Mouse (Mus musculus): ENCODE results near the gene Map7. TPM values are rescaled to one million over a fixed set of nuclear protein-coding genes. Genes with fewer than 3 reads are reported as not detected.

Map7 gene
- polyA plus RNA-seq, 1 experiment from 2014 or later: 7.2 TPM

GRCm38 (mm10) chr10:20185264-20185663 lies 37.0 kb downstream of the Map7 start:
- H3K27me3 ChIP-seq (replicated peaks; ENCODE audit: control insufficient read depth, insufficient read depth, low read length): no peaks in the 10 kb centered on the region
- no peaks in the 10 kb centered on the region for H3K36me3 ChIP-seq (ENCODE audit: control insufficient read depth, insufficient read depth, low read length)
- WGBS: 80% methylated on average over 4 of the region's 4 CpGs
- no peak overlapping the region for H3K4me2 ChIP-seq
- H3K4me3 ChIP-seq (ENCODE audit: low read depth, low read length): no peak overlapping the region
- no peaks in the 10 kb centered on the region for H3K9me3 ChIP-seq (ENCODE audit: control insufficient read depth, low read length)
- H3K4me1 ChIP-seq (replicated peaks; ENCODE audit: control insufficient read depth, insufficient read depth, low read length): peaks cover 17% of the 10 kb centered on the region
- DNase-seq (ENCODE audit: low spot score): no peak
- H3K27ac ChIP-seq (ENCODE audit: low read depth, low read length): no peak overlapping the region
- no peak overlapping the region for H3K9ac ChIP-seq (ENCODE audit: low read depth, low read length)
- ATAC-seq (replicated peaks; ENCODE audit: low FRiP score): no peak

GRCm38 (mm10) chr10:20185806-20186205 lies 37.5 kb downstream of the Map7 start:
- ATAC-seq (replicated peaks; ENCODE audit: low FRiP score) (no peak), DNase-seq (ENCODE audit: low spot score) (no peak)
- Histone ChIP-seq H3K9me3 (ENCODE audit: control insufficient read depth, low read length) (no peaks in the 10 kb centered on the region), H3K9ac (ENCODE audit: low read depth, low read length) (no peak overlapping the region), H3K27ac (ENCODE audit: low read depth, low read length) (no peak overlapping the region), H3K4me3 (ENCODE audit: low read depth, low read length) (no peak overlapping the region), H3K36me3 (ENCODE audit: control insufficient read depth, insufficient read depth, low read length) (no peaks in the 10 kb centered on the region), H3K27me3 (replicated peaks; ENCODE audit: control insufficient read depth, insufficient read depth, low read length) (no peaks in the 10 kb centered on the region), H3K4me1 (replicated peaks; ENCODE audit: control insufficient read depth, insufficient read depth, low read length) (peaks cover 20% of the 10 kb centered on the region), H3K4me2 (no peak overlapping the region)
- 94% methylated on average over 2 of the region's 2 CpGs for WGBS

GRCm38 (mm10) chr10:20186800-20187273 lies 38.6 kb downstream of the Map7 start:
- no peaks in the 10 kb centered on the region for H3K9me3 ChIP-seq (ENCODE audit: control insufficient read depth, low read length)

GRCm38 (mm10) chr10:20190139-20190747 lies 42.0 kb downstream of the Map7 start:
- no peak overlapping the region for H3K4me3 ChIP-seq (ENCODE audit: low read depth, low read length)
- 53% methylated on average over 6 of the region's 6 CpGs for WGBS
- no peaks in the 10 kb centered on the region for H3K27me3 ChIP-seq (replicated peaks; ENCODE audit: control insufficient read depth, insufficient read depth, low read length)
- ATAC-seq (replicated peaks; ENCODE audit: low FRiP score): peak; percentile 71
- no peak overlapping the region for H3K9ac ChIP-seq (ENCODE audit: low read depth, low read length)
- no peaks in the 10 kb centered on the region for H3K36me3 ChIP-seq (ENCODE audit: control insufficient read depth, insufficient read depth, low read length)
- H3K4me2 ChIP-seq: peak overlapping the region; percentile 3
- no peak for DNase-seq (ENCODE audit: low spot score)
- H3K27ac ChIP-seq (ENCODE audit: low read depth, low read length): no peak overlapping the region
- H3K4me1 ChIP-seq (replicated peaks; ENCODE audit: control insufficient read depth, insufficient read depth, low read length): peaks cover 22% of the 10 kb centered on the region
- H3K9me3 ChIP-seq (ENCODE audit: control insufficient read depth, low read length): no peaks in the 10 kb centered on the region

More at GRCm38 (mm10) chr10:20186800-20187273, 38.6 kb downstream of the Map7 start:
- no peak overlapping the region for H3K27ac ChIP-seq (ENCODE audit: low read depth, low read length)
- H3K4me3 ChIP-seq (ENCODE audit: low read depth, low read length): no peak overlapping the region
- WGBS: 69% methylated on average over 5 of the region's 5 CpGs
- H3K9ac ChIP-seq (ENCODE audit: low read depth, low read length): no peak overlapping the region
- no peak for DNase-seq (ENCODE audit: low spot score)
- no peak for ATAC-seq (replicated peaks; ENCODE audit: low FRiP score)
- H3K27me3 ChIP-seq (replicated peaks; ENCODE audit: control insufficient read depth, insufficient read depth, low read length): no peaks in the 10 kb centered on the region
- no peaks in the 10 kb centered on the region for H3K36me3 ChIP-seq (ENCODE audit: control insufficient read depth, insufficient read depth, low read length)
- H3K4me2 ChIP-seq: no peak overlapping the region
- H3K4me1 ChIP-seq (replicated peaks; ENCODE audit: control insufficient read depth, insufficient read depth, low read length): peaks cover 17% of the 10 kb centered on the region

- Histone ChIP-seq H3K27ac (ENCODE audit: low read depth, low read length) (no peak overlapping the region), H3K4me2 (no peak overlapping the region), H3K4me3 (ENCODE audit: low read depth, low read length) (no peak overlapping the region), H3K9ac (ENCODE audit: low read depth, low read length) (no peak overlapping the region), H3K9me3 (ENCODE audit: control insufficient read depth, low read length) (no peaks in the 10 kb centered on the region), H3K27me3 (replicated peaks; ENCODE audit: control insufficient read depth, insufficient read depth, low read length) (no peaks in the 10 kb centered on the region), H3K4me1 (replicated peaks; ENCODE audit: control insufficient read depth, insufficient read depth, low read length) (peaks cover 11% of the 10 kb centered on the region), H3K36me3 (ENCODE audit: control insufficient read depth, insufficient read depth, low read length) (no peaks in the 10 kb centered on the region)
- 65% methylated on average over 13 of the region's 13 CpGs for WGBS
- ATAC-seq (replicated peaks; ENCODE audit: low FRiP score) (no peak), DNase-seq (ENCODE audit: low spot score) (no peak)
Measured at GRCm38 (mm10) chr10:20194847-20195540, 46.7 kb downstream of the Map7 start.

- Histone ChIP-seq H3K9ac (ENCODE audit: low read depth, low read length) (no peak overlapping the region), H3K4me1 (replicated peaks; ENCODE audit: control insufficient read depth, insufficient read depth, low read length) (peaks cover 5% of the 10 kb centered on the region), H3K27ac (ENCODE audit: low read depth, low read length) (no peak overlapping the region), H3K4me2 (no peak overlapping the region), H3K27me3 (replicated peaks; ENCODE audit: control insufficient read depth, insufficient read depth, low read length) (no peaks in the 10 kb centered on the region), H3K4me3 (ENCODE audit: low read depth, low read length) (no peak overlapping the region), H3K9me3 (ENCODE audit: control insufficient read depth, low read length) (no peaks in the 10 kb centered on the region), H3K36me3 (ENCODE audit: control insufficient read depth, insufficient read depth, low read length) (no peaks in the 10 kb centered on the region)
- DNase-seq (ENCODE audit: low spot score): no peak
- WGBS: 41% methylated on average over 7 of the region's 7 CpGs
- ATAC-seq (replicated peaks; ENCODE audit: low FRiP score): no peak
Measured at GRCm38 (mm10) chr10:20197039-20197438, 48.8 kb downstream of the Map7 start.

- Histone ChIP-seq H3K27ac (ENCODE audit: low read depth, low read length) (no peak overlapping the region), H3K4me1 (replicated peaks; ENCODE audit: control insufficient read depth, insufficient read depth, low read length) (no peaks in the 10 kb centered on the region), H3K27me3 (replicated peaks; ENCODE audit: control insufficient read depth, insufficient read depth, low read length) (no peaks in the 10 kb centered on the region), H3K9ac (ENCODE audit: low read depth, low read length) (no peak overlapping the region), H3K36me3 (ENCODE audit: control insufficient read depth, insufficient read depth, low read length) (no peaks in the 10 kb centered on the region), H3K4me3 (ENCODE audit: low read depth, low read length) (no peak overlapping the region), H3K4me2 (no peak overlapping the region), H3K9me3 (ENCODE audit: control insufficient read depth, low read length) (no peaks in the 10 kb centered on the region)
- 79% methylated on average over 10 of the region's 10 CpGs for WGBS
- DNase-seq (ENCODE audit: low spot score) (no peak), ATAC-seq (replicated peaks; ENCODE audit: low FRiP score) (no peak)
Measured at GRCm38 (mm10) chr10:20198968-20199737, 50.9 kb downstream of the Map7 start.

- 56% methylated on average over 3 of the region's 3 CpGs for WGBS
- no peaks in the 10 kb centered on the region for H3K4me1 ChIP-seq (replicated peaks; ENCODE audit: control insufficient read depth, insufficient read depth, low read length)
- H3K27me3 ChIP-seq (replicated peaks; ENCODE audit: control insufficient read depth, insufficient read depth, low read length): no peaks in the 10 kb centered on the region
- H3K4me3 ChIP-seq (ENCODE audit: low read depth, low read length): no peak overlapping the region
- no peak overlapping the region for H3K27ac ChIP-seq (ENCODE audit: low read depth, low read length)
- no peak for ATAC-seq (replicated peaks; ENCODE audit: low FRiP score)
- no peaks in the 10 kb centered on the region for H3K9me3 ChIP-seq (ENCODE audit: control insufficient read depth, low read length)
- no peak overlapping the region for H3K9ac ChIP-seq (ENCODE audit: low read depth, low read length)
- no peak for DNase-seq (ENCODE audit: low spot score)
- H3K4me2 ChIP-seq: no peak overlapping the region
- H3K36me3 ChIP-seq (ENCODE audit: control insufficient read depth, insufficient read depth, low read length): no peaks in the 10 kb centered on the region
Measured at GRCm38 (mm10) chr10:20201236-20201635, 53.0 kb downstream of the Map7 start.

Measured in liver, embryonic 11.5 days (tissue).